ENCODE assay signal across 14 mouse cellular contexts in the genomic region with DNA sequence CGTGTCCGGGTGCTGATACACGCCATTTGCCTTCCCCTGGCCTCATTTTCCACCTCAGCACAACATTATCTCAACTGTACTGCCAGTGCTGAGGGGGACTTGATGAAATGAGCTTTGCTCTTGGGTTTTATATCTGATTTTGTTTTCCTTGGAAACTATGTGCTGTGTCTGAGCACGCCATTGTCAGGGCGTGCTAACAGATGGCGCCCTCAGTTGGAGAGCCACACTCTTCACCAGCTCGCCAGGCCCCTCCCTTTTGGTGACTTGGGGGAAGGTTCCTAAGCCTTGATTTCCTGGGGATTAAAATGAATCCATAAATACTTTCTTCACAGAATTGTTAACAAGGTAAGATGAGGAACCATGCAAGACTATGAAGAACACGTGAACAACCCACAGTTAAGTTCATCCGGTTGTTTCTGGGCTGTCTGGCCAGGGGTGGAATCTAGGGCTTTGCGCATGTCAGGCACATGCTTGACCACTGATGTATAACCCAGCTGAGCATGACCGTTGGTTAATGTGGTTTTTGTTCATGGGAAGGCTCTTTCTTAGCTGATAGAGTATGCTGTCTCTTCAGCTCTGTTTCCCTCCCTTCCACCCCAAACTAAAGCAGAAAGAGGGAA.
A peak's percentile ranks its signal among the peaks of the same experiment; 100 is the strongest.
DNase-seq lines count a peak whose midpoint lies in the region; ATAC-seq and TF ChIP-seq lines count a peak whose summit lies in the region.
"Had no signal": no experiment of that assay in that cellular context is flagged by ENCODE, and none has a peak within 500 bp of the region (broad histone marks: within the 10 kb centered on the region; RNA-seq: fewer than 3 reads in every experiment).

No protein-coding gene starts in this region.

- TF ChIP-seq CTCF in kidney, adult 2 months (conservative IDR thresholded peaks at IDR 0.05; ENCODE audit: insufficient read depth, insufficient read length, low read depth, low read length) = no peak

- H3K27me3 ChIP-seq in kidney, adult 2 months (replicated peaks; ENCODE audit: control insufficient read depth, insufficient read depth, low read length) = no peaks in the 10 kb centered on the region
- no peaks in the 10 kb centered on the region for H3K27me3 ChIP-seq in kidney, embryonic 16.5 days (ENCODE audit: insufficient read depth, low read length)
- no peaks in the 10 kb centered on the region for H3K27me3 ChIP-seq in limb, embryonic 15.5 days
- H3K27me3 ChIP-seq: liver, embryonic 13.5 days; neural tube, embryonic 15.5 days had no signal

- peaks cover 22% of the 10 kb centered on the region for H3K4me1 ChIP-seq in kidney, adult 2 months (ENCODE audit: control insufficient read depth, insufficient read depth, low read length)
- peaks cover 31% of the 10 kb centered on the region for H3K4me1 ChIP-seq in kidney, embryonic 16.5 days (ENCODE audit: insufficient read depth, low read length)
- peaks cover 78% of the 10 kb centered on the region for H3K4me1 ChIP-seq in limb, embryonic 15.5 days
- H3K4me1 ChIP-seq: hindbrain, embryonic 12.5 days; liver, embryonic 13.5 days had no signal

- H3K4me3 ChIP-seq in kidney, adult 2 months (ENCODE audit: insufficient read depth, low read depth, low read length) = no peak overlapping the region
- H3K4me3 ChIP-seq in kidney, embryonic 16.5 days (ENCODE audit: low read length) = no peak overlapping the region
- no peak overlapping the region for H3K4me3 ChIP-seq in limb, embryonic 15.5 days
- H3K4me3 ChIP-seq: hindbrain, embryonic 12.5 days; liver, embryonic 13.5 days; neural tube, embryonic 15.5 days had no signal

- no peak overlapping the region for H3K4me2 ChIP-seq in kidney, embryonic 16.5 days (replicated peaks; ENCODE audit: low read depth, low read length)
- H3K4me2 ChIP-seq in limb, embryonic 15.5 days = no peak overlapping the region
- H3K4me2 ChIP-seq: hindbrain, embryonic 12.5 days; liver, embryonic 13.5 days; neural tube, embryonic 15.5 days had no signal

- 0 out of 2 replicates have a peak overlapping the region, but pooled peaks have one; percentile 6 for H3K27ac ChIP-seq in kidney, adult 2 months (ENCODE audit: insufficient read depth, low read depth, low read length)
- H3K27ac ChIP-seq in kidney, embryonic 16.5 days (ENCODE audit: low read length) = no peak overlapping the region
- peak overlapping the region; percentile 35 for H3K27ac ChIP-seq in limb, embryonic 15.5 days
- H3K27ac ChIP-seq: hindbrain, embryonic 12.5 days; liver, embryonic 13.5 days; neural tube, embryonic 15.5 days; stomach, postnatal 0 days had no signal

- peak; percentile 14 for DNase-seq in adrenal gland, adult 2 months
- no peak for DNase-seq in adrenal gland, adult 8-10 months
- DNase-seq in kidney, adult 2 months = no peak
- DNase-seq in cerebellum, adult 9-10 months = peak; percentile 84
- no peak for DNase-seq in adrenal gland, postnatal 14 days
- no peak for DNase-seq in gastrocnemius, postnatal 36 days
- DNase-seq: liver, embryonic 13.5 days; lung, postnatal 36 days; right cerebral cortex, postnatal 14 days had no signal

- no peak for ATAC-seq in kidney, embryonic 16.5 days (ENCODE audit: low FRiP score, low TSS enrichment)
- ATAC-seq in limb, embryonic 15.5 days (ENCODE audit: insufficient number of reproducible peaks, low FRiP score, low TSS enrichment, low read depth) = no peak

- intact Hi-C loops in gastrocnemius, postnatal 36 days (cut with DNase I) = no loop called here

- H3K36me3 ChIP-seq in kidney, adult 2 months (ENCODE audit: control insufficient read depth, insufficient read depth, low read length) = peaks cover 9% of the 10 kb centered on the region; the same call in 1 of the 2 replicates
- peaks cover 75% of the 10 kb centered on the region for H3K36me3 ChIP-seq in kidney, embryonic 16.5 days (ENCODE audit: insufficient read depth, low read length)
- peaks cover 84% of the 10 kb centered on the region for H3K36me3 ChIP-seq in limb, embryonic 15.5 days

- 59% methylated on average over 11 of the region's 11 CpGs for WGBS in kidney, adult 2 months
- WGBS in kidney, embryonic 16.5 days = 84% methylated on average over 11 of the region's 11 CpGs
- WGBS in limb, embryonic 15.5 days = 61% methylated on average over 11 of the region's 11 CpGs

- no peak for TF ChIP-seq POLR2A in kidney, adult 2 months (IDR thresholded peaks at IDR 0.05; ENCODE audit: low read depth, low read length)

- no peaks in the 10 kb centered on the region for H3K9me3 ChIP-seq in kidney, embryonic 16.5 days (ENCODE audit: low read length)
- H3K9me3 ChIP-seq in limb, embryonic 15.5 days = no peaks in the 10 kb centered on the region
- H3K9me3 ChIP-seq: hindbrain, embryonic 12.5 days; liver, embryonic 13.5 days; neural tube, embryonic 15.5 days had no signal

- H3K9ac ChIP-seq in kidney, embryonic 16.5 days (replicated peaks; ENCODE audit: low read length) = no peak overlapping the region
- H3K9ac ChIP-seq in limb, embryonic 15.5 days = no peak overlapping the region
- H3K9ac ChIP-seq: hindbrain, embryonic 12.5 days; liver, embryonic 13.5 days; neural tube, embryonic 15.5 days had no signal

Comparison
In these comparisons a context has a peak if more than half of its experiments do, and no peak if none do; other contexts are left out.
1. DNase-seq: peak in adrenal gland, adult 2 months (single experiment) and cerebellum, adult 9-10 months (single experiment); none in adrenal gland, adult 8-10 months (single experiment), kidney, adult 2 months (single experiment), adrenal gland, postnatal 14 days (single experiment) and gastrocnemius, postnatal 36 days (0 of 2).